ENCODE assay signal across 13 mouse cellular contexts in genomic region chr9:114614176-114614953, GRCm38 (mm10). TPM values are rescaled to one million over a fixed set of nuclear protein-coding genes. Genes with fewer than 3 reads are reported as not detected.
DNase-seq lines count a peak whose midpoint lies in the region; TF ChIP-seq lines count a peak whose summit lies in the region.
"Had no signal": no experiment of that assay in that cellular context is flagged by ENCODE, and none has a peak within 500 bp of the region (broad histone marks: within the 10 kb centered on the region; RNA-seq: fewer than 3 reads in every experiment).

No protein-coding gene starts in this region.

- TF ChIP-seq CTCF in layer of hippocampus, adult 2 months (conservative IDR thresholded peaks at IDR 0.05), result peak; percentile 32; the same call in 1 of the 2 replicates
- TF ChIP-seq CTCF in ES-Bruce4 (IDR thresholded peaks at IDR 0.05; ENCODE audit: low read depth, low read length), result no peak

- peaks cover 2% of the 10 kb centered on the region for H3K4me1 ChIP-seq in ES-Bruce4 (ENCODE audit: control insufficient read depth, insufficient read depth, low read length)
- H3K4me1 ChIP-seq: intestine, embryonic 15.5 days; limb, embryonic 15.5 days had no signal

- H3K9ac ChIP-seq in ES-Bruce4 (ENCODE audit: low read depth, poor library complexity, severe bottlenecking), result no peak overlapping the region
- H3K9ac ChIP-seq: intestine, embryonic 15.5 days; limb, embryonic 15.5 days had no signal

- H3K27ac ChIP-seq in layer of hippocampus, adult 2 months, result peak overlapping the region; percentile 18; the same call in 1 of the 2 replicates
- H3K27ac ChIP-seq in ES-Bruce4 (ENCODE audit: insufficient read depth, low read length), result peak overlapping the region; percentile 44
- H3K27ac ChIP-seq: intestine, embryonic 15.5 days; limb, embryonic 15.5 days had no signal

- peaks cover 43% of the 10 kb centered on the region for H3K36me3 ChIP-seq in ES-Bruce4 (ENCODE audit: control insufficient read depth, insufficient read depth, low read length, poor library complexity, severe bottlenecking)

- DNase-seq in embryo, embryonic 10.5 days (ENCODE audit: low spot score), result peak; percentile 37
- no peak for DNase-seq in embryo, embryonic 10 days (ENCODE audit: low spot score)
- DNase-seq in layer of hippocampus, adult 2 months (ENCODE audit: low spot score in 2 of 2), result peak; percentile 20 to 32
- DNase-seq in layer of hippocampus, adult 11-12 months (ENCODE audit: low spot score), result no peak
- DNase-seq in layer of hippocampus, postnatal 36 days, result peak; percentile 21 to 32
- no peak for DNase-seq in testis, postnatal 10 days (ENCODE audit: low spot score)
- DNase-seq in neural tube, embryonic 10.5 days (ENCODE audit: extremely low spot score, low spot score), result no peak
- DNase-seq: adrenal gland, postnatal 25 days had no signal

- 0 out of 2 replicates have a peak, but pooled peaks have one; percentile 35 for TF ChIP-seq EP300 in ES-Bruce4 (IDR thresholded peaks at IDR 0.05; ENCODE audit: insufficient read depth, low read depth, low read length)

- no peaks in the 10 kb centered on the region for H3K27me3 ChIP-seq in ES-Bruce4 (ENCODE audit: control insufficient read depth, insufficient read depth, low read length, poor library complexity, severe bottlenecking)
- H3K27me3 ChIP-seq: intestine, embryonic 15.5 days; limb, embryonic 15.5 days had no signal

- TF ChIP-seq POLR2A in ES-Bruce4 (IDR thresholded peaks at IDR 0.05; ENCODE audit: insufficient read depth, low read length), result no peak

- H3K9me3 ChIP-seq in ES-Bruce4 (replicated peaks; ENCODE audit: control insufficient read depth, insufficient read depth, low read length, poor library complexity, severe bottlenecking), result no peaks in the 10 kb centered on the region
- H3K9me3 ChIP-seq: intestine, embryonic 15.5 days; limb, embryonic 15.5 days had no signal

- no peak overlapping the region for H3K4me3 ChIP-seq in layer of hippocampus, adult 2 months
- no peak overlapping the region for H3K4me3 ChIP-seq in ES-Bruce4 (ENCODE audit: low read depth, low read length)
- H3K4me3 ChIP-seq: intestine, embryonic 15.5 days; limb, embryonic 15.5 days had no signal

RNA-seq across cellular contexts. Expression of gene Cnot10, which starts 25.6 kb away (rescaled TPM):
- 10 to 100 TPM; 51.4 to 56.1 TPM for total RNA-seq in layer of hippocampus, adult 2 months (2021)
- polyA plus RNA-seq in ES-Bruce4 (2011; ENCODE audit: insufficient read depth, insufficient read length, low read depth, missing spikeins), result 57.6 and 61.0 TPM in 2 replicates
- total RNA-seq in layer of hippocampus, postnatal 36 days (2021), result 10 to 100 TPM; 56.1 to 57.3 TPM

RNA-seq across cellular contexts. Expression of gene Trim71, which starts 50.2 kb away (rescaled TPM):
- 1 to 10 TPM; 1.3 to 1.4 TPM for total RNA-seq in layer of hippocampus, adult 2 months (2021)
- 120 and 122 TPM in 2 replicates for polyA plus RNA-seq in ES-Bruce4 (2011; ENCODE audit: insufficient read depth, insufficient read length, low read depth, missing spikeins)
- 1 to 10 TPM; 1.1 to 1.5 TPM for total RNA-seq in layer of hippocampus, postnatal 36 days (2021)
- total RNA-seq: granulocyte monocyte progenitor cell, adult 5-6 weeks had no signal
- polyA plus RNA-seq: small intestine, adult 2 months had no signal

Comparison
In these comparisons a context has a peak if more than half of its experiments do, and no peak if none do; other contexts are left out.
1. DNase-seq: peak in embryo, embryonic 10.5 days (single experiment), layer of hippocampus, adult 2 months (2 of 2) and layer of hippocampus, postnatal 36 days (2 of 2); none in embryo, embryonic 10 days (single experiment), layer of hippocampus, adult 11-12 months (single experiment), testis, postnatal 10 days (single experiment) and neural tube, embryonic 10.5 days (single experiment).